Mouse (Mus musculus) E14TG2a.4 (cell line): ENCODE measurements around the gene 4930469K13Rik.

Experiments
- CTCF ChIP-seq: conservative IDR thresholded peaks from 2 replicates; pipeline ENCODE4 v1.5.1; 2014; ENCODE audit warnings: low read length
- POU5F1 ChIP-seq: IDR thresholded peaks from 2 replicates; pipeline ENCODE4 v1.6.1; 2014; ENCODE audit warnings: low read length, borderline replicate concordance

DNA sequence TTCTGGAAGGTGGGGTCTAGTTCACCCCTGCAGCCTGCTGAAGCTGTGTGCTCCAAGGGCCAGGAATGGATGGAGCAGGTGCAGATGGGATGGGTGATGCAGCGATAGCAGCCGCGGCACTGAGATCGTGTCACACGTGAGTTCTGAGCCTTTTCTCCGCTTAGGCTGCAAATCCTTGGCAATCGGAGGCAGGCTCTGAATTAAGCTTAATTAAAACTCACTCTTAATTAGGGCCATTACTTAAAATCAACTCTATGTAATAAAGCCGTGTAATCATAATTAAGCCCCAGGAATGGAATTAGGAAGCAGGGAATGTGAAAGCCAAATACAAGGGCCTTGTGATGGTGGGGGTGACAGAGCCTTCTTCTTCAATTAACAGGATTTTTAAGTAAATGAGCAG, 40.9 kb upstream of the 4930469K13Rik start:
- no peak for TF ChIP-seq CTCF
- TF ChIP-seq POU5F1 = no peak
